Mouse (Mus musculus): ENCODE measurements around the gene Rtf1.
A peak's percentile ranks its signal among the peaks of the same experiment; 100 is the strongest.

Gene Rtf1

DNA sequence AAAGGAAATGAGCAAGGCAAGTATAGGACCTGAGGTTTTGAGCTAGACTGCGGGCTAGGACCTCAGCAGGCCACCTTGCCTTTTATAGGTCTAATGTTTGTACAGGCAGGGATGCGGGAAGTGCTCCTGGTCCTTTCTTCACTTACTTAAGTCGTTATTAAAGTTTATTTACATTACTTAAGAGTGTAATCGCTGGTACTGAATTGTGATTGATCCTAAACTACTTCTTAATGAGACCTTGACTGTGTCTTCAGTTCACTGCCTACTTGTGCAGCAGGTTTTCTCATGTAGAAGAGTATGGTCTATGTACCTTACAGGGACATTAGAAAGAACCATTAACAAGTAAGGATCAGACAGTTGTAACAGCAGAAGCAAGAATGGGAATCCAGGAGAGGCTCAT lies 55.9 kb downstream of the Rtf1 start:
- no peak for DNase-seq (ENCODE audit: low spot score in 2 of 2)

DNA sequence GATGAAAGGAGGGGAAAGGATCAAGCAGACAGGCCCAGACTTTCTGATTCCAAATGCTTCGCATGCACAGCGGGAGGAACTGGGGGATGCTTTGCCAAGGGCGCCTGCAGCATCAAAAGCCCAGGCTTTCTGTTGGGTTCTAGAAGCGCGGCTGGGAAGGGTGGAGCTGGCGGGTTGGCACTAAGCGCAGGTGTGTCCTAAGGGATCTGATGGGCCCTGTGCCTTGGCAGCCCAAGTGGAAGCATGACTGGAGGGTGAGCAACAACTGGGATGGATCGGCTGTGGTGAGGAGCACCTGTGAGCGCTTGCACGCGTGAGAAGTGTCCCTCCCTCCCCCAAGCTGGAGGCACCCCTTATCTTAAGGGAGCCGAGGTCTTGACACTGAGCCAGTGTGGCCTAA lies 62.3 kb downstream of the Rtf1 start:
- no peak for DNase-seq (ENCODE audit: low spot score in 2 of 2)

DNA sequence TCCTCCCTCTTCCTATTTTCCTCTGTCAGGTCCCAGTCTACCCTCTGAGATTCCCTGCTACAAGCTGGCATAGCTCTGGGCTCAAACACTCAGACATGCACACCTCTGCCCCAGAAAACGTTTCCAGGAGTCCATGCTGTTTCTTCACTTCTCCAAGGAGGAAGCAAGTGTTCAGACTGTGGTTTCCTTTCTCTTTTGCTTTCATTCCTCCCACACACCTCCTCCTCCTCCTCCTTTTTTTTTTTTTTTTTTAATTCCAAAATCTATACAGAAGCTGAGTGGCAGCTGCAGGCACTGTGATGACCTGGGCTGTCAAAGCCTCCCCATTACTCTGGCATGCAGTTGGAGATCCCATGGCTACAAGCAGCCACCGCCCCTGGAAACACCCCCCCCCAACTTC lies 65.7 kb downstream of the Rtf1 start:
- DNase-seq (ENCODE audit: low spot score in 2 of 2) = no peak

DNA sequence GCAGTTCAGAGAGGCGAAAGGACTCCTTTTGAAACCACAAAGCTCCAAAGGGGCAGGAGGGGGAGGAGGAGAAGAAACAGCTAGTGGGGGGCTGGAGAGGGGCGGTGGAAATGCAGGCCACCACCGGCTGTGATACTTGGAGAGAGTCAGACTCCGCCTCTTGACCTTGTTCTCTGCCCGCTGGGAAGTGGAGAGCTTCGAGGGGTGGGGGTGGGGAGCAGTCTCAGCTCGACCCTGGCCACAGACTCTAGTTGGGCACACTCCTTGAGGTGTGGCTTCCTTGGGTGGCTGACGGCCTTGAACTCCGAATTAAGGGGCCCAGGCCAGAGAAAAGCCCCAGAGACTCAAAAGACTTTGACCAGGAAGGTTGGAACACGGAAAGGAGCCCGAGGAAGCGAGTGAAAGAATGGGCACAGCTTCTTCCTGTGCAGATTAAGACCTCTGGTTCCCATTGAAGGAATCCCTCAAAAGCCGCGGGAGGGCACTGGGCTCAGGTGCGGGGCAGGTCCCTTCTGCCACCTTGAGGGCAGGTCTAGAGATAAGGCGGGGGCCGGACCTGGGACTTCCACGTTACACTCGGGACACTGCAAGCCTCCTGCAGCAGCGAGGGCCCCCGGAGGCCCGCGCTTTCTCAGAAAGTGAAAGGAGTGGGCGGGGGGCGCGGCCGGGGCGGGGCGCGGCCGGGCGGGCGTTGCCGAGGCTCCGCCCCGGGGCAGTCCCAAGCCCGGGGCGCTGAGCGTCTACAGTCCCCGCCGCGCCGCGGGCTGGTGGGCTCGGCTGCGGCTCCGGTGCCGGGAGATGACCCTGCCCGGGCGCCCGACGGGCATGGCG lies 66.9 kb downstream of the Rtf1 start, which contains the start of gene Itpka:
TSS of gene Itpka (plus strand) at position 757 of the 831 bp plus-strand sequence.
- peak in 1 of 2 experiments; percentile 49 for DNase-seq (ENCODE audit: low spot score in 2 of 2)

DNA sequence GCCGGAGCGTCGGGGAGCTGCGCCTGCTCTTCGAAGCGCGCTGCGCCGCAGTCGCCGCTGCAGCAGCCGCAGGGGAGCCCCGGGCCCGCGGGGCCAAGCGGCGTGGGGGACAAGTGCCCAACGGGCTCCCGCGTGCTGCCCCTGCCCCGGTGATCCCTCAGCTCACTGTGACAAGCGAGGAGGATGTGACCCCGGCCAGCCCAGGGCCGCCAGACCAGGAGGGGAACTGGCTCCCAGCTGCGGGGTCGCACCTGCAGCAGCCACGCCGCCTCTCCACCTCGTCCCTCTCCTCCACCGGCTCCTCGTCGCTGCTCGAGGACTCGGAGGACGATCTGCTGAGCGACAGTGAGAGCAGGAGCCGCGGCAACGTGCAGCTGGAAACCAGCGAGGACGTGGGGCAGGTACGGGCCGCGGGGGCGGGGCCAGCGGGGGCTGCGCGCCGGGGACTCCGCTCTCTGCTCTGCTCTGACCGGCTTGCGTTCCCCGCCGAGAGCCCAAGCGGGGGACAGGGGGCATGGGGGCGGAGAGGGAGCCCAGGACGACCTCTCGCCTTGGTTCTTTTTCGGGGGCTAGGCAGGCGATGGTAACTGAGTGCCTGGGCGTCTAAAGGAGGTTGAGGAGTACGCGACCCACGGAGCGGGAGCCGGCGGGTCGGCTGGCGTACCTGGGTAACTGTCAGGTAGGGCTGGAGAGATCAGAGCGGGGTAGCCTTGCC lies 67.8 kb downstream of the Rtf1 start:
- DNase-seq (ENCODE audit: low spot score in 2 of 2) = no peak

DNA sequence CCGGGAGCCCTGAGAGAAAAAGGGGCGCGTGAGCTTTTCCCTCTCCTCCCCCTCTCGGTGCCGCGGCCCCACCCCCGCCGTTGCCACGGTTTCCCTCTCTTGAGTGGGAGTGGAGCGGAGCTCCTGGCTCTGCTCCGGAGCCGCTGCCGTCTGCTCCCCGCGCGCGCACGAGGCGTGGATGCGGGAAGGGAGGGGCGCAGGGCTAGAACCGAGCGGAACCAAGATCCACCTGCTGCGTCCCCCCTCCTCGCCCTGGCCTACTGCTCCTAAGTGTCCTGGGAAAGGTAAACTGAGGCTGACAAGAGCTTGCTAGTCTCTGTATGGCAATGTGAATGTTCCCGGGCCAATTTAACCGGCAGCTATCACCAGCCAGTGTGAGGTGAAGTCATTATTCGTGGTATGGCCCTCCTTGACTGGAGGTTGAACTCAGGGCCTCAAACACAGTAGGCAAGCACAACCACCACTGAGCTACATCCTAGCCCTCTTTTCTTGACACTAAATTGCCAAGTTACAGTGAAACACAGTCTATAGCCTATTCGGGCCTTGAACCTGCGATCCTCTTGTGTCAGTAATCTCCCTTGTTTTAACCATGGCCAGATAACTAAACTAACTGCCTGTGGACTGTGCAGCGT lies 68.4 kb downstream of the Rtf1 start:
- DNase-seq (ENCODE audit: low spot score in 2 of 2) = no peak

DNA sequence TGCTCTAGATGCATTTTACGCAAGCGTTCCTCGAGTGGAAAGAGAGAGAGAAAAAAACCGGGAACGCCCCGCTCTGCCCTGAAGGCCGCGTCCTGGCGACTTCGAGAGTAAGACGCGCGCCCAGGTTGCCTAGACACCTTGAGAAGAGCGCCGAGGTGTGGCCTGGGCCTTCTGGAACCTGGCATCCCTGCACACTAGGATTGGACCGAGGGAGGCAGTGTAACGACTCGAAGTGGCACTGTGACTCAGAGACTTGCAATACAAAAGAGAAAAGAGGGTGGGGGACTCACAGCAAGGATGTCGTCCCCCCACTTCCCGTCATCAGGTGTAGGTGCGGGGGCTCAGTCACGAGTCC lies 68.9 kb downstream of the Rtf1 start:
- no peak for DNase-seq (ENCODE audit: low spot score in 2 of 2)

DNA sequence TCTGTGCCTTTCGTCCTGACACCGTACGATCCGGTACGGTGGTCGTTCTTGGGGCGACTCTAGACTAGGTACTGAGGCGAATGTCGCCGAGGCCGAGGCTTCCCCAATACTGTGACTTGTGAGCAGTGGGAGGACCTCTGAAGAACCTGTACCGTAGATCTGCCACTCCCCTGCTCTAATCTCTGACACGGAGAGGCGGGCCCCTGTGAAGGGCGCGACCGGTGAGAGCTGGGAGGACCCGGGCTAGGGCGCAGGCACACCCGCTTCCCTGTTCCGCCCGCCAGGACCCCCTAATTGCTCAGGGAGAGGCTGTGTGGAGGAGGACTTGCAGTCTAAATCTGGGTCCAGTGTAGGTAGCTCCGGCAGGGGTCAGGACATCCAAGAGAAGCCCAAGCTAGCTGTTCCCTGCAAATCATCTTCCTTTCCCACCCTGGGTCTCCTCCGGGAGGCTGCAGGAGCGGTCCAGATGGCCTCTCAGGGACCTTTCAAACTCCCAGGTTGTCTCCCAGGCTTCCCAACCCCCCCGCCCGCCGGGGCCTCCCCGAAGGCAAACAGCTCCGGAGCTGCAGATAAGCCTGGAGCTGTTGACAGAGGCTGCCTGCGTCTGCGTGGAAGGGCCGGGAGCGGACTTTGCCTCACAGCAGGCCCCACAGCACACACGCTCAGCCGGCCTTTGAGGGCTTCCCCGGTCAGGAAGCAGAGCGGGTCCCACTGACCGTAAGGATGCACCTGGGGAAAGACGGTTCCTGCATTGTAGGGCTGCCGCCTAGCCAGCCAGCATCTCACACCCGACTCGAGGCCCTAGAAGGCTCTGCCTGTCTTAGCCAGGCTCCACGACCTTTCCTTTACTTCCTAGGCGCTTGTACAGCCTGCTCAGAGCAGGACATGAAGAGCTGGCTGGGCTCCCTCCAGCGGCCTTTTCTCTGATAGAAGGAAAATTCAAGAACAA lies 69.6 kb downstream of the Rtf1 start:
- peak in 1 of 2 experiments; percentile 39 for DNase-seq (ENCODE audit: low spot score in 2 of 2)

DNA sequence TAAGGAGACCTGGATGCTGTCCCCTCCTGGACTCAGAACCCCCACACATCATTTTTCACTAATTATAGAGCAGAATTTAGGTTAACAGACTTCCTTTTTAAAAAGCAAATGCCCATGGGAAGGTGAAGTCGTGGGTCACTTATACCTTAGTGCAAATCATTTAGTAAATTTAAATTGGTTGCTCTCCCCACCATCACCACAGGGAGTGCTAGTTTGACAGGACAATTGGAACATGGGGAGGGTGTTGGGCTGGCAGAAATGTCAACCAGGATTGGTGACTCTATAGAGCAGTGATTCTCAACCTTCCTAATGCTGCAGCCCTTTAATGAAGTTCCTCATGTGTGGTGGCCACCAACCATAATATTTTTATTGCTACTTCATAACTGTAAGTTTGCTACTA lies 70.4 kb downstream of the Rtf1 start:
- DNase-seq (ENCODE audit: low spot score in 2 of 2) = no peak

DNA sequence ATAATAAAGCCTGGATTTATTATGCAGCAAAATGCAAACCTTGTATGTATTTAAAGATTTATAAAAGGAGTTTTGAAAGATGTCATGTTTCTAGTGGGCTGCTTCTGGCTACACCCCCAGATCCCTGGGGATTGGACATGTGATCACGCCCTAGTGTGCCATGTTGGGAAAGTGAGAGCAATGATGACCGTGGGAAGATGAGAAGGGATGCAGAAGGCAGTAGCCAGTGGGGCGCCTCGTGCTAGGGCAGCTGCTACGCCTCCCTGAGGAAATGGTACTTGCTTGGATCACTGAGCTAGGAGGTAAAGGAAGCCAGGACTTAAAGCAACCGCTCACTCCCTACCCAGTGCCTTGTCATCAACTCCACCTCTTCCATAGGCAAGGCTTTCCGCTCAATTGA lies 72.7 kb downstream of the Rtf1 start:
- DNase-seq (ENCODE audit: low spot score in 2 of 2) = no peak

DNA sequence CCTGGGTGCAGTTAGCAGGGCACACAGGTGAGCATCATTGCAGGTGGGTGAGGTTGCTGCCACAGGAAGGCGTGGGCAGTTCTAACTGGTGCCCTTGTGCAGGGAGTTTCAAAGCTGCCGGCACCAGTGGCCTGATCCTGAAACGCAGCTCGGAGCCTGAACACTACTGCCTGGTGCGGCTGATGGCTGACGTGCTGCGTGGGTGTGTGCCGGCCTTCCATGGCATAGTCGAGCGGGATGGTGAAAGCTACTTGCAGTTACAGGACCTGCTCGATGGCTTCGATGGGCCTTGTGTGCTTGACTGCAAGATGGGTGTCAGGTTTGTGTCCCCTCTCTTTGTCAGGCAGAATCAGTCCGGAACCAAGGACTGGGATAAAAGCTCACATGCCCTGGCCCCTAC lies 74.4 kb downstream of the Rtf1 start:
- no peak for DNase-seq (ENCODE audit: low spot score in 2 of 2)

DNA sequence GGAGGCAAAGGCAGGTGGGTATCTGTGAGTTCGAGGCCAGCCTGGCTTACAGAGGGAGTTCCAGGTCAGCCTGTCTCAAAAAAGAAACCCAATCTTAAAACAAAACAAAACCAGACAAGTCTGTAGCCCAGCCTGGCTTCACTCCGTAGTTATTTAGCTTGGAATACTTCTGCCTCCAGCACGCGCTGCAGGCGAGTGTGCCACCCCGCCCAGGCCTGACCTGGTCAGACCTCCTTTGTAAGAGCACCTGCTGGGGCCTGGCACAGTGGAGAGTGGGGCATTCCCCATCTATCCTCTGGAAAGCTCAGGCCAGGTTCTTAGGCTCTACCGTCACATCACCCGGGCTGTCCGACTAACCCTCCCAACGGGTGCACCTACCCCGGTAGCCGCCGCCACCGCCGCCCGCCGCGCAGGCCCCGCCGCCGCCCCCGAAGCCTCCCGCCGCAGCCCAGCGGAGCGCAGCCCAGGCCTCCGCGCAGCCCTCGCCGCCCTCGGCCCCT lies 82.8 kb downstream of the Rtf1 start:
- no peak for DNase-seq (ENCODE audit: low spot score in 2 of 2)

DNA sequence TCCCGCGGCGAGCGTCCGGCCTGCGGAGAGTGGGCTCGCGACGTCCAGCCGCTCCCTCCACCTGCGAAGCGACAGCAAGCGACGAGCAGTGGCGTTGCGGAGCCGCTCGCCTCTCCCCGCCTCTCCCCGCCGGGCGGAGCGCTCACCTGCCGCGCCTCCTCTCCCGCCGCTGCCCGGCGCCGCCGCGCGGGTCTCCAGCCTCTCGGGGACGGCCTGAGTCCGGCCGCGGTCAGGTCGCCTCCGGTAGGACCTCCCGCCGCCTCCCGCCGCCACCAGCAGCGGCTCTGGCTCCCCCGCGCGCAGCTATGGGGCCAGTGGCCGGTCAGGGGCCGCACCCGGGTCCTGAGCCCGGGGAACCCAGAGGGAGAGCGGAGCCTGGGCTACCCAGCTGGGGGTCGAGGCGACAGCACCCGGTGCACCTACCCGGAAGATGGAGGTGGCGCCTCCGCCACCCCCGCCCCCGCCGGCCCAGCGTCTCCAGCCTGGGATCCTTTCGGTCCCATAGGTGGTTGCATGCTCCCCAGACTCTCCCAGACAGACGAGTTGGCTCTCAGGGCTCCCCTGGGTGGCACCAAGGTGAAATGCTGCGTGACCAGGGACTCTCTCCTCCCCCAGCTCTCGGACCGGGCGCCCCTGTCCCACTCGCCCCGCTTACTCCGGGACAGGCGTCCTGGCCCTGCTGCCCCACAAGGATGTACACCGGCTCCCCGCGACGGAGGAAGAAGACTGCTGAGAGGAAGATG lies 83.4 kb downstream of the Rtf1 start:
- no peak for DNase-seq (ENCODE audit: low spot score in 2 of 2)

DNA sequence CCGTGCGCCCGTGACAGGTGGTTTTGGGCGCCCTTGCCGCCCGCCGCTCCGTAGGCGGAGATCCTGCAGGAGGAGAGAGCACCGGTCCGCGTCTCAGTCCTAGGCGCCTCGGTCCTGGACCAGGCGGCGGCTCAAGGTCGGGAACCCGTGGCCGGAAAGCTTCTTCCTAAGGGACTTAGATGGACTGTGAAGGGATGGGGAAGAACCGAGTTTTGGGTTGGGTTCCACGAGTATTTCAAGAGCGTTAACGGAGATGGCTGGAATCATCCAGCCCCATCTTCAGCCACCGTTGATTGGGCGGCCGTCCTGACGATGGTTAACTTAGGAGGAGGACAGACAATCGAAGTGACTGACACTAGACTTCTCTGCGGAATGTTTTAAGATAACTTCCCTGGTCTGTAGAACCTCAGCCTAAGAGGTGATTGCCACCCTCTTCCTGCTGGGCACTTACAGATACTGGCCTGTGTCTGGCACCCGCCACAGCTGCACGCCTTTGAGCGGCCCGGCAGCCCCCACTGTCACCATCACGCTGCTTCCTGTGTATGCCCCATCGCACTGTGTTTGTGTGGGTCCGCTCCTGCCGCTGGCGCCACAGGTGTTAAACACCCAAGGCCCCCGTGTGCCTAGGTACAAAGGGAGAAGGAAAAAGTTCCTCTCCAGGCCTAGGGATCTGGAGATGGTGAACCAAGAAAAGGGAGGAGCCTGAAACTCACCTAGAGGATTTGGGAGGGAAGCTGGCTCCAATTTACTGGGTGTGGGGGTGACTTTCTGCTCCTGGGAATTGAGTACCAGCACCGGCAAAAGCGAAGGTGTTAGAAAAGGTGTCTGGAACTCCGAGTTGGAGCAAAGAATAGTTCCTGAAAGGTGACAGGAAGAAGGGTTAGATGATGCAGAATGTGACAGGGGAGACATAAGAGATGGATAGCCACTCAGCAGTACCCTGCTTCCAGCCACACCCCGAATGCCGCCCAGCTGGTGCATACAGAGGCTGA lies 84.3 kb downstream of the Rtf1 start:
- DNase-seq (ENCODE audit: low spot score in 2 of 2) = no peak

DNA sequence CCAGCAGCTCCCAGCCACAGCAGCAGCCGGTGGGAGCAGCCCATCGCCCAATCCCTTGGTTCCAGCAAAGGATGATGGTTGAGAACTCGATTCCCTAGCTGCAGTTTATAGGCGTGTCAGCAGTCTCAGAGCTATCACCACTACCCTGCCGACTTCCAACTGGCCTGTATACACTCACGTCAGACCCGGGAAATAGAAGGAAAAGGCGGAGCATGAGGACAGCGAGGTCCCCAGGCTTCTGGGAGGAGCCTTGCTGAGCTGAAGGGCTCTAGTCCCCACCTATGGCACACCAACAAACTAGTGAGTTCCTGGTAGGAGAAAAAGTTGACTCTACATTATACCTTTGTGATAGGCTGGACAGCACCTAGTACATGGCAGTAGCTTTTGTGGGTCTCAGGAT lies 85.4 kb downstream of the Rtf1 start, which contains the start of gene Ltk:
TSS of gene Ltk (minus strand) at position 181 of the 400 bp plus-strand sequence.
- DNase-seq (ENCODE audit: low spot score in 2 of 2) = no peak

DNA sequence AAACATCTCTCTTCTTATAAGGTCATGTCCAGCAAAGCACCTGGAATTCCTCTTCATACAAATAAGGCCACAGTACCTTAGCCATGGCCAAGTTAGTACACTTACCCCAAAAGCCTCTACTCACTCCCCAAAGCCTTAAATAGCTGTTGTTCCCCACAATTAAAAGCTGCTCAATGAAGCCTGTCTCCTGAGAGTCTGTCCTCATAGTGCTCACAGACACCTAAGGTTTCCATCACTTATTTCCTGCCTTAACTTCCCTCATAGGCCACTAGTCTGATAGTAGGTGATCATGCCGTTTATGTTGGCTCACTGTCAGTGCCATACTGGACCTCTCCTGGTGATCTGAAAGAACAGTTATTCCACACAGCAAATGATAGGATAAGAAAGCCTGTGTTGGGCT lies 87.4 kb downstream of the Rtf1 start:
- DNase-seq (ENCODE audit: low spot score in 2 of 2) = no peak

DNA sequence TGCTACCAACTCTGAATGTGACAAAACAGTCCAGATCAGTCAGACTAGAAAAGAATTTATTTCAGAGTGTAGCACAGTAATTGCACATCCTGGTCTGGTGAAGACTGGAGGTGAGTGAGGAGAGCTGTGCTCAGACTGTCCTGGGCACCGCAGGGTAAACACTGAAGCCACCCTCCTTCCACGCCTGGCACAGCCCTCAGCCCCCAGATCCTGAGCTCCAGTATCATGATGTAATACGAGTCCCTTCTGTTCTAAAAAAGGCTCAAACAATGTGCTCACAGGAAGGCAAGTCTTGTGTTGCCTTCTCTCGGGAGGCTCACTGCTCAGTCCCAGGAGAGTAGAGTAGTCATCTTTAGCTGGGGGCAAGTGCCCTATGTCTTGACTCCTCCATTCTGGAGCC lies 89.1 kb downstream of the Rtf1 start:
- DNase-seq (ENCODE audit: low spot score in 2 of 2) = no peak

DNA sequence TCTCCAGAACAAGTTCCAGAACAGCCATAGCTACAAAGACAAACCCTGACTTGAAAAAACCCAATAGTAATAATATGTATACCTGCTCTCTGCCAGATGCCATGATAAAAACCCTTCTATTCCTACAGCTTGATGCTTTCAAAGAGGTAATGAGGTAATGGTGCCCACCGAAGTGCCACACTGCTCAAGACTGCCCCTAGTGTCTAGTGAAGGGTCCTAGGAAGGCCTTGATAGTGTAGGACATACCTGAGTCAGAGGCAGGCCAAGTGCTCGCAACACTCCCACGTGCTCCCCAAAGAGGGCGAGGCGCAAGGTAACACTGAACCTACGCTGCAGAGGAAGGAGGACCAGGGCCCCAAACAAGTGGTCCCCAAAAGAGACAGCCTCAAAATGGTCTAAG lies 92.4 kb downstream of the Rtf1 start:
- DNase-seq (ENCODE audit: low spot score in 2 of 2) = no peak

All from urinary bladder, postnatal 4 days (tissue).